Mouse (Mus musculus) lung, embryonic 14.5 days (tissue): ENCODE measurements around the gene Blvra. TPM values are rescaled to one million over a fixed set of nuclear protein-coding genes. Genes with fewer than 3 reads are reported as not detected.

ENCODE experiments used
- ATAC-seq: fragments of 200-750 bp; cut with Nextera tagmentation; 2 replicates; pipeline ENCODE4 v1.8.0; 2017; ENCODE audit warnings: mild to moderate bottlenecking, moderate TSS enrichment, moderate library complexity; ENCODE audit not compliant: insufficient read depth
- DNase-seq: peaks from one replicate; pipeline ENCODE4 v3.0.0-alpha.2; 2015
- H3K27ac ChIP-seq: fragments of 300-500 bp; sonication (generic); 2 replicates; pipeline ENCODE4 v1.5.1; 2014; ENCODE audit warnings: low read depth, mild to moderate bottlenecking, moderate library complexity
- H3K27me3 ChIP-seq: fragments of 300-500 bp; sonication (generic); 2 replicates; pipeline ENCODE4 v1.6.1; 2014; ENCODE audit warnings: low read length, control low read depth; ENCODE audit not compliant: insufficient read depth
- H3K36me3 ChIP-seq: fragments of 300-500 bp; sonication (generic); 2 replicates; pipeline ENCODE4 v1.6.1; 2014; ENCODE audit warnings: control low read depth; ENCODE audit not compliant: insufficient read depth
- H3K4me1 ChIP-seq: fragments of 300-500 bp; sonication (generic); 2 replicates; pipeline ENCODE4 v1.6.1; 2014; ENCODE audit warnings: antibody characterized with exemption, control low read depth; ENCODE audit not compliant: insufficient read depth
- H3K4me2 ChIP-seq: fragments of 300-500 bp; sonication (generic); 2 replicates; pipeline ENCODE4 v1.6.1; 2014; ENCODE audit warnings: mild to moderate bottlenecking
- H3K4me3 ChIP-seq: fragments of 300-500 bp; sonication (generic); 2 replicates; pipeline ENCODE4 v1.5.1; 2014; ENCODE audit warnings: low read depth, low read length
- H3K9ac ChIP-seq: fragments of 300-500 bp; sonication (generic); 2 replicates; pipeline ENCODE4 v1.6.1; 2014
- H3K9me3 ChIP-seq: fragments of 300-500 bp; sonication (generic); 2 replicates; pipeline ENCODE4 v1.6.1; 2016; ENCODE audit warnings: low read depth, low read length, control low read depth
- CTCF ChIP-seq: IDR thresholded peaks from 2 replicates; pipeline ENCODE4 v1.5.1; 2016; ENCODE audit warnings: antibody characterized with exemption, low read depth
- WGBS: fragments of 180-500 bp; shearing (Covaris S2); extraction: QIAGEN DNeasy Blood & Tissue Kit; methylation state at CpG from one replicate; pipeline ENCODE4 v1.1.7; 2014; 5-methylcytosine and 5-hydroxymethylcytosine counted together
- polyA plus RNA-seq: library from polyadenylated mRNA; unstranded; fragments of >200 nt; fragmentation: Nextera tagmentation; extraction: Ambion mirVana; gene quantifications from 2 replicates; pipeline ENCODE4 v1.2.1, GENCODE M21; 2014

Blvra gene
- polyA plus RNA-seq, result 51.3 and 54.2 TPM in 2 replicates

DNA sequence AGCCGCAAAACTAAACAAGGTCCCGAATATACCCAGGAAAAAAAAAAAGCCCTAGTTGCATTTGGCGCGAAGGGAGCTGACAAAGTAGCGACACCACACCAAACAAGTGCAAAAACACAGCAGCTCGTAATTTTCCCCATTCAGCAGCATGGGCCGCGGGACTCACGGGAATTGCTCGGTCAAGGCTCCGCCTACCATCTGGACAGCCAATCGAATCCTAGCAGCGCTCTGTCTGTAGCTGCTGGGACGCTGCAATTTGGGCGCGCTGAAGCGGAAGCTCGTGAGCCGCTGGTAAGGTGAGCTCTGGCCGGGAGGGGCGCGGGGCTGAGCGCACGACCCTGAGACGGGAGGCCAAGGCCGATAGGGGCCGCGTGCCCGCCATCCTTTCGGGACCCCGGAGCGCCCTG, at the start of gene Blvra:
TSS of gene Blvra (plus strand) at position 231 of the 407 bp plus-strand sequence.
- Histone ChIP-seq H3K27me3 (no peaks in the 10 kb centered on the region), H3K4me1 (no peaks in the 10 kb centered on the region; the same call in 1 of the 2 replicates), H3K4me3 (peak within 1 kb of the TSS; percentile 63), H3K4me2 (peak within 1 kb of the TSS; percentile 70), H3K9me3 (no peaks in the 10 kb centered on the region), H3K36me3 (0 out of 2 replicates have a peak, but pooled peaks cover 11% of the 10 kb centered on the region), H3K9ac (peak within 1 kb of the TSS; percentile 74), H3K27ac (peak within 1 kb of the TSS; percentile 76)
- TF ChIP-seq CTCF, result peak; percentile 6; the same call in 1 of the 2 replicates
- DNase-seq (peak; percentile 96), ATAC-seq (peak; percentile 99)
- under 1% methylated on average over 32 of the region's 32 CpGs for WGBS

GRCm38 (mm10) chr2:127035006-127035605, 35.4 kb upstream of the Blvra start:
- no peak overlapping the region for H3K4me3 ChIP-seq
- H3K9me3 ChIP-seq, result no peaks in the 10 kb centered on the region
- TF ChIP-seq CTCF, result no peak
- H3K27ac ChIP-seq, result no peak overlapping the region
- WGBS, result 93% methylated on average over 9 of the region's 9 CpGs
- no peak overlapping the region for H3K9ac ChIP-seq
- no peak for DNase-seq
- no peak for ATAC-seq
- no peaks in the 10 kb centered on the region for H3K4me1 ChIP-seq
- no peak overlapping the region for H3K4me2 ChIP-seq
- no peaks in the 10 kb centered on the region for H3K27me3 ChIP-seq
- peaks cover 46% of the 10 kb centered on the region for H3K36me3 ChIP-seq

- ATAC-seq (no peak), DNase-seq (no peak)
- no peak overlapping the region for H3K4me2 ChIP-seq
- H3K4me3 ChIP-seq, result no peak overlapping the region
- H3K27ac ChIP-seq, result no peak overlapping the region
- peaks cover 44% of the 10 kb centered on the region for H3K36me3 ChIP-seq
- no peak for TF ChIP-seq CTCF
- no peaks in the 10 kb centered on the region for H3K27me3 ChIP-seq
- 96% methylated on average over 4 of the region's 4 CpGs for WGBS
- H3K9ac ChIP-seq, result no peak overlapping the region
- H3K9me3 ChIP-seq, result no peaks in the 10 kb centered on the region
- no peaks in the 10 kb centered on the region for H3K4me1 ChIP-seq
These were observed 33.2 kb upstream of the Blvra start for GRCm38 (mm10) chr2:127037299-127037698.

- H3K27ac ChIP-seq, result no peak overlapping the region
- no peaks in the 10 kb centered on the region for H3K9me3 ChIP-seq
- H3K4me3 ChIP-seq, result no peak overlapping the region
- no peaks in the 10 kb centered on the region for H3K27me3 ChIP-seq
- ATAC-seq (no peak), DNase-seq (no peak)
- no peak for TF ChIP-seq CTCF
- WGBS, result 91% methylated on average over 9 of the region's 9 CpGs
- H3K4me2 ChIP-seq, result no peak overlapping the region
- peaks cover 65% of the 10 kb centered on the region for H3K36me3 ChIP-seq
- H3K4me1 ChIP-seq, result no peaks in the 10 kb centered on the region
- no peak overlapping the region for H3K9ac ChIP-seq
These were observed 9.0 kb upstream of the Blvra start for GRCm38 (mm10) chr2:127061471-127061870.

DNA sequence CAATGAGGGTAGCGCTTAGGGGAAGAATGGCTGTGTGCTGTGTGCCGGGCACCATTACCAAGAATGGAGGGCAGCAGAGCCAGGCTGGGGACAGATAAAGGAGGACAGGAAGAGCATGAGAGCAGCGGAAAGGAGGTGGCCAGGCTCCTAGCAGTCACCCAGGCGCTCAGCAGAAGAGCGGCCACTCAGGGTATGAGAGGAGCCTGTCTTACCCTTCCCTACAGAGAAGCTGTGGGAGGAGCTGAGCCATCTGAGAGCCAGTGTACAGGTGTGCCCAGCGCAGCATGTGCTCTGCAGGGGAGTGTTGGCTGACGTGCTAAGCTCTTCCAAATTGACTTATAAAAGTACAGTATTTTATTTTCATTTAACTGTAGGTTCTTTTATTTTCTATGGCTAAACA, 1.7 kb upstream of the Blvra start:
- Histone ChIP-seq H3K27ac (no peak overlapping the region), H3K9ac (no peak overlapping the region), H3K4me2 (no peak overlapping the region), H3K36me3 (0 out of 2 replicates have a peak, but pooled peaks cover 15% of the 10 kb centered on the region), H3K4me1 (no peaks in the 10 kb centered on the region; the same call in 1 of the 2 replicates), H3K27me3 (no peaks in the 10 kb centered on the region), H3K4me3 (no peak overlapping the region), H3K9me3 (no peaks in the 10 kb centered on the region)
- ATAC-seq, result no peak
- no peak for TF ChIP-seq CTCF
- no peak for DNase-seq
- WGBS, result 76% methylated on average over 7 of the region's 7 CpGs

DNA sequence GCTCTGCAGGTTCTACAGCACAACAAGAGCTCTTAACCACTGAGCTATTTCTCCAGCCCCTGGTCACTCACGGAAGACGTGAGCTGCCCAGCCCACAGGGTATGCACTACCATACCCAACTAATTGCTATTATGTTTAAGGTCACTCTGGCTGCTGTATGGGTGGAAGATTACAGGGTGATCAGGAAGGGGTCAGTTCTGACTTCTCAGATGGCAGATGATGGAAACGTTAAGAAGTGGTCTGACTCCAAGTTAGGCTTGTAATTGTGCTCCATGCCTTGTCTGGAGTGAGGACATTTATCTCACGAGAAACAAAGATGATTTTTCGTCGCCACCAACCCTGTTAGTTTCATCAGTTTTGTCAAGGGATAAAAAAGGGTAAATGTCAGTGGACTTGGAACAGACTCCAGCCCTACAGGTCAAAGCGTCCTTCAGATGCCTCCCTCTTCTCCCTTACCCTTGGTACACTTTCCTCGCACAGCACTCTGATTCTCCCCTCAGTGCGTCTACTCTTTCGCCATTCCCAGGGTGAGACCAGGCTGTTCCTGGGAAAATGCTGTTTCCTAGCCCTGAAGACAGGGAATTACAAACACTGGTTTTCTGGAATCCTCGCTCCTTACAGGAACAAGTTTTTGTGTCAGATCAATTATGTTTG, 557 bp upstream of the Blvra start:
- H3K4me2 ChIP-seq, result peak overlapping the region; percentile 70
- H3K27ac ChIP-seq, result peak overlapping the region; percentile 76; the same call in 1 of the 2 replicates
- no peaks in the 10 kb centered on the region for H3K27me3 ChIP-seq
- no peaks in the 10 kb centered on the region; the same call in 1 of the 2 replicates for H3K4me1 ChIP-seq
- no peak for DNase-seq
- H3K9me3 ChIP-seq, result no peaks in the 10 kb centered on the region
- 16% methylated on average over 11 of the region's 11 CpGs for WGBS
- TF ChIP-seq CTCF, result no peak
- 0 out of 2 replicates have a peak, but pooled peaks cover 11% of the 10 kb centered on the region for H3K36me3 ChIP-seq
- peak overlapping the region; percentile 74 for H3K9ac ChIP-seq
- no peak for ATAC-seq
- H3K4me3 ChIP-seq, result peak overlapping the region; percentile 63

- Histone ChIP-seq H3K36me3 (0 out of 2 replicates have a peak, but pooled peaks cover 11% of the 10 kb centered on the region), H3K4me2 (peak overlapping the region; percentile 70), H3K4me1 (no peaks in the 10 kb centered on the region; the same call in 1 of the 2 replicates), H3K4me3 (peak overlapping the region; percentile 63), H3K9me3 (no peaks in the 10 kb centered on the region), H3K9ac (peak overlapping the region; percentile 74), H3K27me3 (no peaks in the 10 kb centered on the region), H3K27ac (peak overlapping the region; percentile 76)
- TF ChIP-seq CTCF, result no peak
- DNase-seq (no peak), ATAC-seq (peak; percentile 62; the same call in 1 of the 2 replicates)
- WGBS, result 6% methylated on average over 9 of the region's 9 CpGs
These were observed 414 bp downstream of the Blvra start for GRCm38 (mm10) chr2:127070879-127071278.
